Mouse (Mus musculus) cerebellum, adult 2 months (tissue): ENCODE data around the gene Rlf. TPM values are rescaled to one million over a fixed set of nuclear protein-coding genes. Genes with fewer than 3 reads are reported as not detected.

Source experiments
- DNase-seq, 2 experiments: peaks; one replicate each; pipeline ENCODE4 v3.0.0; 2021
- H3K27ac ChIP-seq: fragments of 200-500 bp; 2 replicates; pipeline ENCODE4 v1.5.1; 2012; ENCODE audit warnings: low read length, control low read depth, inconsistent platforms; ENCODE audit not compliant: insufficient read depth
- H3K27me3 ChIP-seq: fragments of 200-500 bp; 2 replicates; pipeline ENCODE4 v1.6.1; 2012; ENCODE audit warnings: inconsistent platforms, mild to moderate bottlenecking, low read length, moderate library complexity; ENCODE audit not compliant: control insufficient read depth, insufficient read depth
- H3K4me1 ChIP-seq: fragments of 200-500 bp; 2 replicates; pipeline ENCODE4 v1.6.1; 2011; ENCODE audit warnings: low read length; ENCODE audit not compliant: control insufficient read depth, insufficient read depth
- H3K4me3 ChIP-seq: fragments of 200-500 bp; replicated peaks from 2 replicates; pipeline ENCODE3; 2011; ENCODE audit warnings: mild to moderate bottlenecking, low read depth, low read length, control low read depth; ENCODE audit not compliant: insufficient read depth
- CTCF ChIP-seq: fragments of 200-500 bp; IDR thresholded peaks from 2 replicates; pipeline ENCODE4 v1.5.1; 2011; ENCODE audit warnings: low read depth, mild to moderate bottlenecking, control low read depth, low read length, moderate library complexity, borderline replicate concordance; ENCODE audit not compliant: insufficient read depth
- POLR2A ChIP-seq: fragments of 200-500 bp; IDR thresholded peaks from 2 replicates; pipeline ENCODE4 v1.6.1; 2011; ENCODE audit warnings: low read length, control low read depth, borderline replicate concordance; ENCODE audit not compliant: insufficient read depth
- WGBS: fragments of 180-500 bp; shearing (Covaris S2); methylation state at CpG from one replicate; pipeline ENCODE4 v1.1.7; 2018; 5-methylcytosine and 5-hydroxymethylcytosine counted together
- polyA plus RNA-seq: library from polyadenylated mRNA; depleted of rRNA; stranded (reverse); fragments of >200 nt; gene quantifications from 2 replicates; pipeline ENCODE4 v1.2.3, GENCODE M21; 2012

Gene Rlf
- polyA plus RNA-seq, 1 experiment, result 14.9 TPM

GRCm38 (mm10) chr4:121225177-121225576, 10.3 kb upstream of the Rlf start:
- no peak for DNase-seq
- Histone ChIP-seq H3K4me3 (no peak overlapping the region), H3K27me3 (no peaks in the 10 kb centered on the region), H3K27ac (no peak overlapping the region), H3K4me1 (no peaks in the 10 kb centered on the region)
- TF ChIP-seq CTCF, result no peak
- TF ChIP-seq POLR2A, result no peak
- 91% methylated on average over 4 of the region's 4 CpGs for WGBS

GRCm38 (mm10) chr4:121223136-121223535, 8.3 kb upstream of the Rlf start:
- no peak overlapping the region for H3K4me3 ChIP-seq
- no peaks in the 10 kb centered on the region for H3K27me3 ChIP-seq
- H3K27ac ChIP-seq, result no peak overlapping the region
- no peaks in the 10 kb centered on the region for H3K4me1 ChIP-seq
- TF ChIP-seq CTCF (no peak), POLR2A (no peak)
- 87% methylated on average over 1 of the region's 1 CpGs for WGBS
- DNase-seq, result no peak

- TF ChIP-seq CTCF (no peak), POLR2A (no peak)
- H3K4me1 ChIP-seq, result no peaks in the 10 kb centered on the region; the same call in 1 of the 2 replicates
- DNase-seq, result no peak
- no peaks in the 10 kb centered on the region for H3K27me3 ChIP-seq
- no peak overlapping the region for H3K4me3 ChIP-seq
- H3K27ac ChIP-seq, result no peak overlapping the region
- WGBS, result 43% methylated on average over 2 of the region's 2 CpGs
Observed at GRCm38 (mm10) chr4:121216216-121216615, 1.3 kb upstream of the Rlf start.

GRCm38 (mm10) chr4:121215489-121215888, 605 bp upstream of the Rlf start:
- TF ChIP-seq CTCF, result no peak
- TF ChIP-seq POLR2A, result no peak
- H3K4me3 ChIP-seq, result peak overlapping the region; percentile 98
- H3K27me3 ChIP-seq, result no peaks in the 10 kb centered on the region
- DNase-seq, result peak; percentile 22 to 26
- 22% methylated on average over 5 of the region's 5 CpGs for WGBS
- H3K27ac ChIP-seq, result no peak overlapping the region
- no peaks in the 10 kb centered on the region; the same call in 1 of the 2 replicates for H3K4me1 ChIP-seq

- under 1% methylated on average over 36 of the region's 36 CpGs for WGBS
- peak overlapping the region; percentile 57; the same call in 1 of the 2 replicates for H3K27ac ChIP-seq
Observed at GRCm38 (mm10) chr4:121213936-121214792, 720 bp downstream of the Rlf start.

GRCm38 (mm10) chr4:121208911-121209310, 6.0 kb downstream of the Rlf start:
- H3K4me1 ChIP-seq, result no peaks in the 10 kb centered on the region
- WGBS, result 89% methylated on average over 4 of the region's 4 CpGs
- H3K27me3 ChIP-seq, result no peaks in the 10 kb centered on the region
- TF ChIP-seq CTCF, result no peak
- TF ChIP-seq POLR2A, result no peak
- no peak for DNase-seq
- H3K27ac ChIP-seq, result no peak overlapping the region
- no peak overlapping the region for H3K4me3 ChIP-seq

More at GRCm38 (mm10) chr4:121213936-121214792, 720 bp downstream of the Rlf start:
- H3K27me3 ChIP-seq, result no peaks in the 10 kb centered on the region
- H3K4me3 ChIP-seq, result peak overlapping the region; percentile 98
- TF ChIP-seq POLR2A (no peak), CTCF (no peak)
- DNase-seq, result peak in 1 of 2 experiments; percentile 61
- no peaks in the 10 kb centered on the region; the same call in 1 of the 2 replicates for H3K4me1 ChIP-seq

- H3K27me3 ChIP-seq, result no peaks in the 10 kb centered on the region
- no peak for TF ChIP-seq POLR2A
- no peak for TF ChIP-seq CTCF
- 55% methylated on average over 4 of the region's 4 CpGs for WGBS
Observed at GRCm38 (mm10) chr4:121197856-121198255, 17.0 kb downstream of the Rlf start.

GRCm38 (mm10) chr4:121196995-121197394, 17.9 kb downstream of the Rlf start:
- 95% methylated on average over 4 of the region's 4 CpGs for WGBS
- no peak overlapping the region for H3K4me3 ChIP-seq
- no peak overlapping the region for H3K27ac ChIP-seq
- TF ChIP-seq POLR2A (no peak), CTCF (no peak)
- no peak for DNase-seq
- H3K27me3 ChIP-seq, result no peaks in the 10 kb centered on the region
- no peaks in the 10 kb centered on the region; the same call in none of the 2 replicates for H3K4me1 ChIP-seq

More at GRCm38 (mm10) chr4:121197856-121198255, 17.0 kb downstream of the Rlf start:
- Histone ChIP-seq H3K4me3 (no peak overlapping the region), H3K4me1 (no peaks in the 10 kb centered on the region; the same call in none of the 2 replicates), H3K27ac (no peak overlapping the region)
- DNase-seq, result no peak
